Mouse (Mus musculus) lung, embryonic 15.5 days (tissue): Measurements from ENCODE around the gene Grik5. TPM values are rescaled to one million over a fixed set of nuclear protein-coding genes. Genes with fewer than 3 reads are reported as not detected.

ENCODE experiments used
- microRNA-seq: library from miRNA; unstranded; fragments of <30 nt; microRNA quantifications from one replicate; pipeline ENCODE4, GENCODE M21; 2016
- polyA plus RNA-seq: library from polyadenylated mRNA; unstranded; fragments of >200 nt; fragmentation: Nextera tagmentation; extraction: Ambion mirVana; gene quantifications from 2 replicates; pipeline ENCODE4 v1.2.1, GENCODE M21; 2015

Grik5 gene
- polyA plus RNA-seq, 1 experiment from 2014 or later: 3.8 TPM

Small RNAs within 50 kb of the gene (microRNA-seq; reads per million reads assigned to microRNA genes)
- gene Mir6537: not detected
- gene Mir7046: not detected
- gene Mir7047: not detected

Other genes with a start within 250 kb of the Grik5 start
- 14.1 and 18.4 TPM in 2 replicates for gene Gm9844, start 210.1 kb downstream of the Grik5 start, polyA plus RNA-seq
- not detected in 2 replicates for gene Lypd4, start 202.4 kb downstream of the Grik5 start, polyA plus RNA-seq
- gene Dmrtc2, start 202.3 kb downstream of the Grik5 start, polyA plus RNA-seq: not detected in 2 replicates
- gene Rps19, start 188.0 kb downstream of the Grik5 start, polyA plus RNA-seq: 2,408 and 2,762 TPM in 2 replicates
- 0.25 and 0.52 TPM in 2 replicates for gene Cd79a, start 175.0 kb downstream of the Grik5 start, polyA plus RNA-seq
- gene Arhgef1, start 169.4 kb downstream of the Grik5 start, polyA plus RNA-seq: 115 and 128 TPM in 2 replicates
- not detected in 2 replicates for gene Gm4881, start 127.9 kb downstream of the Grik5 start, polyA plus RNA-seq
- 154 and 156 TPM in 2 replicates for gene Rabac1, start 99.6 kb downstream of the Grik5 start, polyA plus RNA-seq
- gene Atp1a3, start 66.4 kb downstream of the Grik5 start, polyA plus RNA-seq: 0.84 and 1.3 TPM in 2 replicates
- 29.8 and 30.4 TPM in 2 replicates for gene Zfp574, start 221 bp upstream of the Grik5 start, polyA plus RNA-seq
- gene Pou2f2, start 107.4 kb upstream of the Grik5 start, polyA plus RNA-seq: 0.31 and 0.55 TPM in 2 replicates
- 9.6 and 11.2 TPM in 2 replicates for gene Dedd2, start 148.3 kb upstream of the Grik5 start, polyA plus RNA-seq
- gene Zfp526, start 149.1 kb upstream of the Grik5 start, polyA plus RNA-seq: 3.0 and 3.6 TPM in 2 replicates
- gene Gsk3a, start 165.5 kb upstream of the Grik5 start, polyA plus RNA-seq: 9.8 and 10.7 TPM in 2 replicates
- gene Erf, start 178.4 kb upstream of the Grik5 start, polyA plus RNA-seq: 18.8 and 20.3 TPM in 2 replicates
- 29.5 and 30.3 TPM in 2 replicates for gene Cic, start 195.4 kb upstream of the Grik5 start, polyA plus RNA-seq
- 174 and 183 TPM in 2 replicates for gene Pafah1b3, start 225.6 kb upstream of the Grik5 start, polyA plus RNA-seq
- 0.27 and 0.38 TPM in 2 replicates for gene Prr19, start 229.1 kb upstream of the Grik5 start, polyA plus RNA-seq
- gene Tmem145, start 233.8 kb upstream of the Grik5 start, polyA plus RNA-seq: 0.22 and 0.25 TPM in 2 replicates
- gene Megf8, start 244.8 kb upstream of the Grik5 start, polyA plus RNA-seq: 12.7 and 13.5 TPM in 2 replicates